Mouse (Mus musculus) thymus, adult 2 months (tissue): ENCODE measurements around the gene Osbpl7. TPM values are rescaled to one million over a fixed set of nuclear protein-coding genes. Genes with fewer than 3 reads are reported as not detected.

Experiments
- DNase-seq: peaks from one replicate; pipeline ENCODE4 v3.0.0; 2021
- H3K27ac ChIP-seq: fragments of 200-500 bp; 2 replicates; pipeline ENCODE4 v1.5.1; 2012; ENCODE audit warnings: low read length, control low read depth; ENCODE audit not compliant: control insufficient read depth, insufficient read depth
- H3K27me3 ChIP-seq: fragments of 200-500 bp; 2 replicates; pipeline ENCODE4 v1.6.1; 2012; ENCODE audit warnings: mild to moderate bottlenecking, low read length, moderate library complexity, mixed read lengths; ENCODE audit not compliant: control insufficient read depth, insufficient read depth
- H3K36me3 ChIP-seq: fragments of 200-500 bp; 2 replicates; pipeline ENCODE4 v1.6.1; 2012; ENCODE audit warnings: mild to moderate bottlenecking, low read length, moderate library complexity; ENCODE audit not compliant: control insufficient read depth, insufficient read depth
- H3K4me1 ChIP-seq: fragments of 200-500 bp; replicated peaks from 2 replicates; pipeline ENCODE4 v1.6.1; 2012; ENCODE audit warnings: low read length; ENCODE audit not compliant: control insufficient read depth, insufficient read depth
- H3K4me3 ChIP-seq: fragments of 200-500 bp; 2 replicates; pipeline ENCODE4 v1.5.1; 2012; ENCODE audit warnings: mild to moderate bottlenecking, low read length, control low read depth, moderate library complexity; ENCODE audit not compliant: control insufficient read depth, insufficient read depth
- CTCF ChIP-seq: fragments of 200-500 bp; IDR thresholded peaks from 2 replicates; pipeline ENCODE4 v1.5.1; 2012; ENCODE audit warnings: mild to moderate bottlenecking, control low read depth, low read length, moderate library complexity, borderline replicate concordance; ENCODE audit not compliant: control insufficient read depth, poor library complexity, insufficient read depth; ENCODE audit errors: extremely low read depth
- WGBS: fragments of 180-500 bp; shearing (Covaris S2); methylation state at CpG from one replicate; pipeline ENCODE4 v1.1.7; 2018; 5-methylcytosine and 5-hydroxymethylcytosine counted together
- polyA plus RNA-seq: library from polyadenylated mRNA; depleted of rRNA; stranded (reverse); fragments of >200 nt; gene quantifications from 2 replicates; pipeline ENCODE4 v1.2.3, GENCODE M21; 2012; rRNA removed

Gene Osbpl7
- polyA plus RNA-seq, 1 experiment: 36.7 TPM

DNA sequence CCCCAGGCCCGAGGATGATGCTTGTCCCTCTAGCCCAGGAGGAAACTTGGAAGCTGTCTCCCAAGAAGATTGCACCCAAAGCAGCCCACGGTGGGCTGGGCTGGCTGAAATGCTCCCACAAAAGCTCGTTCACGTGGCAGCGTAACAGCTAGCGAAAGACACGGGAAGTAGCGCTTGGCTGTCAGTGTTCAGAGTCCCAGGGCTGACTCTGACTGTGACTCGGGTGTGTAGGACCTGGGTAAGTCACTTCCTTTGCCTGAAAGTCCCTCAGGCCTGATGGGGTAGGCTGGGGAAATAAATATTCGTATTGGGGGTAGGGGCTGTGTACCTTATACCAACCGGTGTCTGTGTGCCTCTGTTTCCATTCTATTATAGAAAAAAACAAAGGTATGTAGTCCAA is 65.4 kb downstream of the Osbpl7 start:
- WGBS: 4% methylated on average over 11 of the region's 11 CpGs
- H3K4me1 ChIP-seq: peaks cover 19% of the 10 kb centered on the region
- TF ChIP-seq CTCF: no peak
- peak overlapping the region; percentile 56 for H3K4me3 ChIP-seq
- H3K27ac ChIP-seq: no peak overlapping the region
- DNase-seq: peak; percentile 23
- H3K27me3 ChIP-seq: no peaks in the 10 kb centered on the region; the same call in 1 of the 2 replicates
- no peaks in the 10 kb centered on the region for H3K36me3 ChIP-seq

Other genes with a start within 250 kb of the Osbpl7 start
- 136 and 170 TPM in 2 replicates for gene Nfe2l1, start 220.7 kb upstream of the Osbpl7 start, polyA plus RNA-seq
- 24.5 and 25.3 TPM in 2 replicates for gene Copz2, start 200.8 kb upstream of the Osbpl7 start, polyA plus RNA-seq
- gene Cdk5rap3, start 134.1 kb upstream of the Osbpl7 start, polyA plus RNA-seq: 94.2 and 95.5 TPM in 2 replicates
- gene Prr15l, start 122.5 kb upstream of the Osbpl7 start, polyA plus RNA-seq: 0.98 and 1.3 TPM in 2 replicates
- gene Pnpo, start 106.6 kb upstream of the Osbpl7 start, polyA plus RNA-seq: 22.5 and 25.7 TPM in 2 replicates
- 46.6 and 63.0 TPM in 2 replicates for gene Sp2, start 67.7 kb upstream of the Osbpl7 start, polyA plus RNA-seq
- gene Sp6, start 37.2 kb upstream of the Osbpl7 start, polyA plus RNA-seq: 5.6 TPM in 2 replicates
- gene Scrn2, start 20.7 kb upstream of the Osbpl7 start, polyA plus RNA-seq: 18.6 and 20.5 TPM in 2 replicates
- 0.46 and 0.58 TPM in 2 replicates for gene Lrrc46, start 9.2 kb upstream of the Osbpl7 start, polyA plus RNA-seq
- gene Mrpl10, start 9.1 kb upstream of the Osbpl7 start, polyA plus RNA-seq: 90.1 and 95.4 TPM in 2 replicates
- 4.0 TPM in 2 replicates for gene Tbx21, start 64.7 kb downstream of the Osbpl7 start, polyA plus RNA-seq
- gene Tbkbp1, start 100.9 kb downstream of the Osbpl7 start, polyA plus RNA-seq: 7.3 and 8.8 TPM in 2 replicates
- gene Kpnb1, start 137.3 kb downstream of the Osbpl7 start, polyA plus RNA-seq: 60.8 and 64.1 TPM in 2 replicates
- gene Npepps, start 230.0 kb downstream of the Osbpl7 start, polyA plus RNA-seq: 36.9 and 42.9 TPM in 2 replicates